Mouse (Mus musculus): Measurements from ENCODE around the gene Zfp566.

Zfp566 gene

GRCm38 (mm10) chr7:30053591-30053990 lies 36.7 kb downstream of the Zfp566 start:
- DNase-seq (ENCODE audit: low spot score): no peak

DNA sequence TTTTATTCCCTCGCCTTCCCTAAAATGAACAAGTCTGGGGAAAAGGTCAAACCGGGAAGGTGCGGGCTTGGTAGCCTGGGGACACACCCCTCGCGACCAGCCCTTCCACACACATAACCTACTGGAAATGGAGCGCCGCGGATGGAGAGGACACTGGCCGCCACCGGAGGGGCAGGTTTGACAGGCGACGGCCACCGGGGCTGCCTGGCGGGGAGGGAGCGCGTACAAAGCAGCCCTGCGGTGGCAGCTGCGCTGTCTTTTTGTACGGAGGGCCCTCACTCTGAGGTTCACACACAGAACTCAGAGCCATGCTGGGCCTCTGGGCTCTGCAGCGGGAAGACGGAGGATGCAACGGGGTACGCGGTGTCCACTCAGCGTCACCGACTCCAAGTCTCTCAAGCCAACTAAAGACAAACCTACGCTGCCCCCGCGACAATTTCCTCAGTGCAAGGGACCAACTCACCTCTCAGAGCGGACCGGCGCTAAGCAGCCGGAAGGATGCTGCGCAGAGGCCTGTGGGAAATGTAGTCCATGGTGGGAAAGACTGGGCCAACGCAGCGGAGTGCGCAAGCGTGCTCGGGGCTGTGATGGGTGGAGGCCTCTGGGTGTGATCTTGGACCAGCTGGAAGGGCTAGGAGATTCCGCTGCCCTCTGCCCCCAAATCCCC lies 39.3 kb downstream of the Zfp566 start, which contains the start of gene Zfp14:
Gene Zfp14, minus strand, starts transcription at position 499 of the 667 bp plus-strand sequence.
- peak; percentile 72 for DNase-seq (ENCODE audit: low spot score)

GRCm38 (mm10) chr7:30048126-30048525 lies 42.2 kb downstream of the Zfp566 start:
- DNase-seq (ENCODE audit: low spot score): peak; percentile 29

DNA sequence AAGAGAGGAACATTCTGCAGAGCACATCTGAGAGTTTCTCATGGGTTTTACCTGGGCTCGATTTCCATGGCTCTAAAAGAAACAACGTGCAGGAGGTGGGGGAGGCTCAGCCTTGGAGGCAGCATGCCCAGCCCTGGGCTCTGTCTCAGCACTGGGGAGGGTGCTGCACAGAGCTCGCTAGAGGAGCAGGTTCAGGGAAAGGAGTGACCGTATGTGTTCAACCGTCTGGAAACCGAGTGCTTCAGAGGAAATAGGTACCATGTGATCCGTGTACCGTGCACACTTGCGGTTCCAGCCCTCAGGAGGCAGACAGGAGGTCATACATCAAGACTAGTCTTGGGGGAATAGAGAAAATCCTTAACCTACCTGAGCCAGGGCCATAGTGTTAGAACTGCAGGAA lies 46.0 kb downstream of the Zfp566 start:
- no peak for DNase-seq (ENCODE audit: low spot score)

GRCm38 (mm10) chr7:30034331-30034730 lies 56.0 kb downstream of the Zfp566 start:
- DNase-seq (ENCODE audit: low spot score): no peak

- no peak for DNase-seq (ENCODE audit: low spot score)
Measured at GRCm38 (mm10) chr7:30031379-30031778, 58.9 kb downstream of the Zfp566 start.

DNA sequence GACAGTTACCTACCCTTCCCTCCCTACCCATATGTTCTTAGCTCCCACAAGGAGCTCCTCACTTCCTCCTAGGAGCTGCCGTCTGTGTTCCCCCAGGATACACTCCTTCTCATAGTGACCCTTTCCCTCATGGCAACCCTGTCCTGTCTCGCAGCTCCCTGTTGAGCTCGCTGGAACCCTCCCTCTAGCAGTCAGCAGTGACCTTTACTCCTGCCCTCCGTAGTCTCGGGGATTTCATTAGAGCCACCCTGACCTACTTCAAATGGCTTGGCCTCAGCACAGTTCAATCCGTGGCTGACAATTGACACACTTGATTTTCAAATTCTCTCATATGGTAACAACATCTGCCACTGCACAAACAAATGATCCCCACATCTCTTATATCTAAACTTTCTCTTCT lies 59.6 kb downstream of the Zfp566 start:
- no peak for DNase-seq (ENCODE audit: low spot score)

- DNase-seq (ENCODE audit: low spot score): no peak
Measured at GRCm38 (mm10) chr7:30028572-30028971, 61.8 kb downstream of the Zfp566 start.
